Comparison of ENCODE assay signal across 1 mouse cellular context in the genomic region with DNA sequence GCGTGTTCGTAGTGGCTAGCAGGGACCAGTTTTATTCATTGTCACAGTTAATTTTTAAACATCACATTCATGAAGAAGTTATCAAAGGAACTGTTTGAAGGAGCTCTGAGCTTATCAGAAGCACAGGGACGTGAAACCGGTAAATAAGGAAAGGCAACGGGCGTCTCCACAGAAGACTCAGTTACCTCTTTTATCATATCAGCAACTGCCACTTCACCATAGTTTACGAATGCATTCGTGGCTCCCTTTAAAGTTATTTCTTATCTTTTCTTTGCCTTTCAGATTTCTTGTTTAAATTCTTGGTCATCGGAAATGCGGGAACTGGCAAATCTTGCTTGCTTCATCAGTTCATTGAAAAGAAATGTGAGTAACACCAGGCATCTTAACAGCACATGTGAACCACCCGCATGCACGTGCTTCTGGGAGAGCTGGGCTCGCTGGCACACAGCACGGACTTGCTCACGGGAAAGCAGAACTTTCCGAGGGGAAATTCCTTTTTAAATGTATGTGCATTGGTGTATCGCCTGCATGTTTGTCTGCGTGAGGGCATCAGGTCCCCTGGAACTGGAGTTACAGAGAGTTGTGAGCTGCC.
TF ChIP-seq lines count a peak whose summit lies in the region.

No protein-coding gene starts in this region.

TF ChIP-seq in MEL, 35 proteins besides CTCF, POLR2A, EP300 and RAD21 (continued from another document):
- TF ChIP-seq USF1 (IDR thresholded peaks at IDR 0.05; ENCODE audit: low read depth, low read length) (peak; percentile 28; the same call in 1 of the 2 replicates), KAT2A (conservative IDR thresholded peaks at IDR 0.05; ENCODE audit: low read depth, low read length) (peak; percentile 63; the same call in 1 of the 2 replicates), RCOR1 (IDR thresholded peaks at IDR 0.05; ENCODE audit: low read depth, low read length) (peak; percentile 99), MEF2A (IDR thresholded peaks at IDR 0.05; ENCODE audit: extremely low read depth, insufficient replicate concordance, low read depth, low read length, poor library complexity, severe bottlenecking) (peak; percentile 70; the same call in 1 of the 2 replicates), POLR2AphosphoS5 (IDR thresholded peaks at IDR 0.05; ENCODE audit: borderline replicate concordance, low read depth, low read length) (no peak), UBTF (IDR thresholded peaks at IDR 0.05; ENCODE audit: borderline replicate concordance, insufficient read depth, low read depth, low read length) (no peak), ETS1 (IDR thresholded peaks at IDR 0.05; ENCODE audit: low read depth, low read length) (peak; percentile 95), NRF1 (IDR thresholded peaks at IDR 0.05; ENCODE audit: insufficient read depth, low read depth, low read length, poor library complexity, severe bottlenecking) (no peak), MAFK (IDR thresholded peaks at IDR 0.05; ENCODE audit: borderline replicate concordance, low read depth, low read length) (peak; percentile 87), HCFC1 (IDR thresholded peaks at IDR 0.05; ENCODE audit: low read depth, low read length) (no peak; the same call in 1 of the 2 replicates)
TF ChIP-seq in MEL: peak in this region for 21.
